ENCODE assay signal across 8 mouse cellular contexts in genomic region chr12:110417023-110417986, GRCm38 (mm10). TPM values are rescaled to one million over a fixed set of nuclear protein-coding genes. Genes with fewer than 3 reads are reported as not detected.
A peak's percentile ranks its signal among the peaks of the same experiment; 100 is the strongest.
DNase-seq lines count a peak whose midpoint lies in the region; ATAC-seq lines count a peak whose summit lies in the region.

No protein-coding gene starts in this region.

- H3K4me1 ChIP-seq in liver, embryonic 13.5 days (replicated peaks), result peaks cover 32% of the 10 kb centered on the region
- H3K4me1 ChIP-seq in neural tube, embryonic 12.5 days, result no peaks in the 10 kb centered on the region

- peak; percentile 52 for DNase-seq in adrenal gland, adult 2 months
- DNase-seq in adrenal gland, adult 8-10 months, result no peak
- peak; percentile 19 for DNase-seq in embryo, embryonic 9.5 days (ENCODE audit: extremely low spot score)
- peak; percentile 37 for DNase-seq in liver, embryonic 13.5 days
- no peak for DNase-seq in B cell, adult 2 months
- no peak for DNase-seq in left cerebral cortex, postnatal 10 days (ENCODE audit: extremely low spot score in 1 of 2, low spot score in 2 of 2)

- no peaks in the 10 kb centered on the region for H3K36me3 ChIP-seq in liver, embryonic 13.5 days
- no peaks in the 10 kb centered on the region for H3K36me3 ChIP-seq in neural tube, embryonic 12.5 days

- no peaks in the 10 kb centered on the region for H3K9me3 ChIP-seq in liver, embryonic 13.5 days (replicated peaks)
- H3K9me3 ChIP-seq in neural tube, embryonic 12.5 days, result no peaks in the 10 kb centered on the region

- no peak overlapping the region for H3K4me3 ChIP-seq in liver, embryonic 13.5 days (replicated peaks)
- H3K4me3 ChIP-seq in neural tube, embryonic 12.5 days, result no peak overlapping the region

- peak; percentile 70 to 72 for ATAC-seq in hematopoietic stem cell, adult 5-6 weeks (replicated peaks in 1 of 2; ENCODE audit: insufficient read depth in 1 of 2, low FRiP score in 2 of 2, low TSS enrichment in 1 of 2, low read depth in 1 of 2, poor library complexity in 2 of 2, severe bottlenecking in 2 of 2)
- no peak for ATAC-seq in liver, embryonic 13.5 days (ENCODE audit: low read depth)
- no peak for ATAC-seq in neural tube, embryonic 12.5 days (ENCODE audit: low FRiP score, low read depth)

- no peaks in the 10 kb centered on the region for H3K27me3 ChIP-seq in liver, embryonic 13.5 days
- H3K27me3 ChIP-seq in neural tube, embryonic 12.5 days (replicated peaks), result no peaks in the 10 kb centered on the region

- intact Hi-C loops in left cerebral cortex, postnatal 10 days (cut with DNase I), result loop anchor here (5.0 kb wide), 1 partner anchor 285 kb away; the partner anchor contains the start of gene Hsp90aa1

- peak overlapping the region; percentile 44 for H3K4me2 ChIP-seq in liver, embryonic 13.5 days
- 0 out of 2 replicates have a peak overlapping the region, but pooled peaks have one; percentile 10 for H3K4me2 ChIP-seq in neural tube, embryonic 12.5 days (replicated peaks)

- H3K27ac ChIP-seq in liver, embryonic 13.5 days, result no peak overlapping the region
- H3K27ac ChIP-seq in neural tube, embryonic 12.5 days, result no peak overlapping the region

- WGBS in liver, embryonic 13.5 days (ENCODE audit: insufficient replicate concordance), result 34% methylated on average over 28 of the region's 28 CpGs
- 60% methylated on average over 28 of the region's 28 CpGs for WGBS in neural tube, embryonic 12.5 days

- H3K9ac ChIP-seq in liver, embryonic 13.5 days, result no peak overlapping the region
- H3K9ac ChIP-seq in neural tube, embryonic 12.5 days, result no peak overlapping the region

RNA-seq across cellular contexts. Expression of gene Ppp2r5c, which starts 29.6 kb away (rescaled TPM):
- 100 to 1,000 TPM; 112 to 118 TPM for total RNA-seq in adrenal gland, adult 2 months (2021)
- 12.8 and 14.8 TPM in 2 replicates for polyA plus RNA-seq in adrenal gland, adult 2 months (2012; rRNA removed)
- 100 to 1,000 TPM; 106 to 141 (median 127) TPM for total RNA-seq in adrenal gland, adult 8-10 months (2022)
- total RNA-seq in hematopoietic stem cell, adult 5-6 weeks (2017), result 222 and 248 TPM in 2 replicates
- 86.2 and 97.8 TPM in 2 replicates for polyA plus RNA-seq in liver, embryonic 13.5 days (2015; fragmentation: Nextera tagmentation; extraction: Ambion mirVana)
- 151 and 160 TPM in 2 replicates for polyA plus RNA-seq in neural tube, embryonic 12.5 days (2016; fragmentation: Nextera tagmentation; extraction: Ambion mirVana)
- 100 to 1,000 TPM; 237 to 246 TPM for total RNA-seq in left cerebral cortex, postnatal 10 days (2021)

Comparison
In these comparisons a context has a peak if more than half of its experiments do, and no peak if none do; other contexts are left out.
1. DNase-seq: peak in adrenal gland, adult 2 months (single experiment), embryo, embryonic 9.5 days (single experiment) and liver, embryonic 13.5 days (single experiment); none in adrenal gland, adult 8-10 months (single experiment), B cell, adult 2 months (0 of 2) and left cerebral cortex, postnatal 10 days (0 of 2).
2. ATAC-seq: peak in hematopoietic stem cell, adult 5-6 weeks (2 of 2); none in liver, embryonic 13.5 days (single experiment) and neural tube, embryonic 12.5 days (single experiment).